Mouse (Mus musculus) spleen, adult 2 months (tissue): ENCODE measurements around the gene Rad51b.

Source experiments
- CTCF ChIP-seq: fragments of 200-500 bp; IDR thresholded peaks from 2 replicates; pipeline ENCODE4 v1.5.1; 2011; ENCODE audit warnings: mild to moderate bottlenecking, inconsistent platforms; ENCODE audit not compliant: insufficient read depth, insufficient read length, insufficient replicate concordance; ENCODE audit errors: extremely low read depth
- POLR2A ChIP-seq: fragments of 200-500 bp; IDR thresholded peaks from 2 replicates; pipeline ENCODE4 v1.6.1; 2011; ENCODE audit warnings: low read depth, low read length, inconsistent platforms

- TF ChIP-seq POLR2A: no peak
- TF ChIP-seq CTCF: no peak
Observed at GRCm38 (mm10) chr12:79683759-79684158, 386.7 kb downstream of the Rad51b start.
